Mouse (Mus musculus) forebrain, embryonic 12.5 days (tissue): ENCODE results near the gene Hgd. TPM values are rescaled to one million over a fixed set of nuclear protein-coding genes. Genes with fewer than 3 reads are reported as not detected.

Experiments
- polyA plus RNA-seq: library from polyadenylated mRNA; unstranded; fragments of >200 nt; fragmentation: Nextera tagmentation; extraction: Ambion mirVana; gene quantifications from 2 replicates; pipeline ENCODE4 v1.2.1, GENCODE M21; 2016

Gene Hgd
- polyA plus RNA-seq, 1 experiment from 2014 or later: 0.45 TPM

Other genes starting within 250 kb of the Hgd start
- 3.9 and 4.1 TPM in 2 replicates for gene Stxbp5l, start 195.2 kb upstream of the Hgd start, polyA plus RNA-seq
- 49.3 and 52.6 TPM in 2 replicates for gene Gtf2e1, start 40.4 kb upstream of the Hgd start, polyA plus RNA-seq
- gene Rabl3, start 40.3 kb upstream of the Hgd start, polyA plus RNA-seq: 34.5 and 35.1 TPM in 2 replicates
- gene Ndufb4, start 74.3 kb downstream of the Hgd start, polyA plus RNA-seq: 77.0 and 79.2 TPM in 2 replicates
- 146 and 173 TPM in 2 replicates for gene Fstl1, start 196.7 kb downstream of the Hgd start, polyA plus RNA-seq